Mouse (Mus musculus): ENCODE results near the gene Gm4969. TPM values are rescaled to one million over a fixed set of nuclear protein-coding genes. Genes with fewer than 3 reads are reported as not detected.

Gm4969 gene
- polyA plus RNA-seq, 1 experiment: not detected

- no peaks in the 10 kb centered on the region for H3K9me3 ChIP-seq
- H3K4me3 ChIP-seq (replicated peaks): no peak overlapping the region
- peaks cover 7% of the 10 kb centered on the region for H3K4me1 ChIP-seq
- peaks cover 36% of the 10 kb centered on the region for H3K36me3 ChIP-seq (replicated peaks; ENCODE audit: low read length)
- H3K27me3 ChIP-seq (replicated peaks): peaks cover 31% of the 10 kb centered on the region
- TF ChIP-seq FLI1 (IDR thresholded peaks at IDR 0.05; ENCODE audit: low read length): no peak
- TF ChIP-seq GATA1 (IDR thresholded peaks at IDR 0.05; ENCODE audit: borderline replicate concordance, low read length): no peak
Measured at GRCm38 (mm10) chr7:19057405-19057804, 60.8 kb downstream of the Gm4969 start.

DNA sequence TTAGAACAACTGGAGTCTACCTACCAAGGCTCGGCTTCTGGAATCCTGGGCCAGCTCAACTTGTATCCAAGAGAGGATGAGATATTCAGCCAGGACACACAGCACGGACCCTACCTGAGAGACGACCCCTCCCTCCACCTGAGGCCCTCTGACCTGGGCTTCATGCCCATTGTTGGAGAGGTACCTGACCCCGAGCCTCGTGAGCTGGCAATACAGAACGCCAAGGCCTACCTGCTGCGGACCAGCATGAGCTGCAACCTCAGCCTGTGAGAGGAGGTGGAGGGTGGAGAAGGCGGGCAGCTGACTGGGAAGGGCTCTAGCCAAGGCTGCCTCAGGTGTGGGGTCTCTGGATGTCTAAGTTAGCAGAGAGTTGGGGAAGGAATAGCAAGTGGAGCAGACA, 63.1 kb downstream of the Gm4969 start:
- Histone ChIP-seq H3K36me3 (replicated peaks; ENCODE audit: low read length) (peaks cover 59% of the 10 kb centered on the region), H3K27me3 (replicated peaks) (peaks cover 17% of the 10 kb centered on the region), H3K4me3 (replicated peaks) (no peak overlapping the region), H3K9me3 (no peaks in the 10 kb centered on the region), H3K4me1 (peaks cover 7% of the 10 kb centered on the region)
- TF ChIP-seq GATA1 (IDR thresholded peaks at IDR 0.05; ENCODE audit: borderline replicate concordance, low read length) (no peak), FLI1 (IDR thresholded peaks at IDR 0.05; ENCODE audit: low read length) (no peak)

- Histone ChIP-seq H3K4me3 (replicated peaks) (no peak overlapping the region), H3K9me3 (no peaks in the 10 kb centered on the region), H3K36me3 (replicated peaks; ENCODE audit: low read length) (peaks cover 63% of the 10 kb centered on the region), H3K27me3 (replicated peaks) (peaks cover 14% of the 10 kb centered on the region), H3K4me1 (peaks cover 7% of the 10 kb centered on the region)
- TF ChIP-seq FLI1 (IDR thresholded peaks at IDR 0.05; ENCODE audit: low read length) (no peak), GATA1 (IDR thresholded peaks at IDR 0.05; ENCODE audit: borderline replicate concordance, low read length) (no peak)
Measured at GRCm38 (mm10) chr7:19054777-19055076, 63.4 kb downstream of the Gm4969 start.

DNA sequence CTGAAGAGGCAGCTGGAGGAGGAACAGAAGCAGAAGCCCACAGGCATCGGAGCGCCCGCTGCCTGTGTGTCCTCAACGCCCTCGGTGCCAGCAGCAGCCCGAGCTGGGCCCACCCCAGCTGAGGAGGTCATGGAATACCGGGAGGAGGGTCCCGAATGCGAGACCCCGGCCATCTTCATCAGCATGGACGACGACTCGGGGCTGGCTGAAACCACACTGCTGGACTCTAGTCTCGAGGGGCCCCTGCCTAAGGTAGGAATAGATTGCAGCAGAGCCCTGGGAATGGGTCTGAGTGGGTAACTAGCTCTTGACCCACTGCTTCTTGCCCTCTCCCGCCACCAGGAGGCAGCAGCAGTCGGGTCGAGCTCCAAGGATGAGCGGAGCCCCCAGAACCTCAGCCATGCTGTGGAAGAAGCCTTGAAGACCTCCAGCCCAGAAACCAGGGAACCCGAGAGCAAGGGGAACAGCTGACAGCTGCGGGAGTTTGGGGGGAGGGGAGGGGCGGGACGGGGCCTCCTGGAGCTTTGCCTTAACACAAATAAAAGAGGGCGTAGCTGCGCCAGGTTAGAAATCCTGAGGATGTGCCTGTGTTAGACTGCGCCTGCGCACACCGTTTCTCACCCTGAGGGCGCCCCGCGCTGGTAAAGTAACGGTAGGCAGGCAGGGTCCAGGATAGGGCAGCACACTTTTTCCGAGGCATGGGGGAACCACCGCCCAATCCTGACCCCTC, 64.0 kb downstream of the Gm4969 start, which contains the start of gene Rsph6a:
Gene Rsph6a, plus strand, starts transcription at position 644 of the 730 bp plus-strand sequence.
- no peaks in the 10 kb centered on the region for H3K9me3 ChIP-seq
- no peak within 1 kb of the TSS for H3K4me3 ChIP-seq (replicated peaks)
- no peak for TF ChIP-seq FLI1 (IDR thresholded peaks at IDR 0.05; ENCODE audit: low read length)
- TF ChIP-seq GATA1 (IDR thresholded peaks at IDR 0.05; ENCODE audit: borderline replicate concordance, low read length): no peak
- H3K27me3 ChIP-seq (replicated peaks): peaks cover 11% of the 10 kb centered on the region
- peaks cover 7% of the 10 kb centered on the region for H3K4me1 ChIP-seq
- H3K36me3 ChIP-seq (replicated peaks; ENCODE audit: low read length): peaks cover 68% of the 10 kb centered on the region

DNA sequence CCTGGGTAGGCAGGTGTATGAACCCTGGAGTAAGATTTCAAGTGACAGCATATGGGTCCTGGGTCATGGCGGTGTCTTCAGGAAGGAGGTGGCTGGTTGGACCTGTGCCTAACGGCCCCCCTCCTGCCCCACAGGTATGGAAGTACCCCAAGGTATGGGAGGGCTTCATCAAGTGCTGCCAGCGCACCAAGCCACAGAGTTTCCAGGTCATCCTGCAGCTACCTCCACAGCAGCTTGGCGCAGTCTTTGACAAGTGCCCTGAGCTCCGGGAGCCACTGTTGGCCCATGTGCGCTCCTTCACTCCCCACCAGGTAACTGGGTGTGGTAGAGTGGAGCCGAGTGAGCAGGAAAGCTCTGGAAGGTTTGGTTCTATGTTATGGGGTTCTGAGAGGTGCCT, 65.0 kb downstream of the Gm4969 start:
- peaks cover 7% of the 10 kb centered on the region for H3K4me1 ChIP-seq
- no peak overlapping the region for H3K4me3 ChIP-seq (replicated peaks)
- H3K9me3 ChIP-seq: no peaks in the 10 kb centered on the region
- peaks cover 79% of the 10 kb centered on the region for H3K36me3 ChIP-seq (replicated peaks; ENCODE audit: low read length)
- TF ChIP-seq GATA1 (IDR thresholded peaks at IDR 0.05; ENCODE audit: borderline replicate concordance, low read length) (no peak), FLI1 (IDR thresholded peaks at IDR 0.05; ENCODE audit: low read length) (no peak)
- H3K27me3 ChIP-seq (replicated peaks): peaks cover 10% of the 10 kb centered on the region

- Histone ChIP-seq H3K36me3 (replicated peaks; ENCODE audit: low read length) (peaks cover 84% of the 10 kb centered on the region), H3K27me3 (replicated peaks) (peaks cover 8% of the 10 kb centered on the region)
- TF ChIP-seq FLI1 (IDR thresholded peaks at IDR 0.05; ENCODE audit: low read length): no peak
- TF ChIP-seq GATA1 (IDR thresholded peaks at IDR 0.05; ENCODE audit: borderline replicate concordance, low read length): no peak
Measured at GRCm38 (mm10) chr7:19052345-19053135, 65.6 kb downstream of the Gm4969 start.

GRCm38 (mm10) chr7:19051161-19051560, 67.0 kb downstream of the Gm4969 start:
- Histone ChIP-seq H3K27me3 (replicated peaks) (peaks cover 2% of the 10 kb centered on the region), H3K36me3 (replicated peaks; ENCODE audit: low read length) (peaks cover 96% of the 10 kb centered on the region), H3K9me3 (no peaks in the 10 kb centered on the region), H3K4me1 (no peaks in the 10 kb centered on the region), H3K4me3 (replicated peaks) (no peak overlapping the region)
- TF ChIP-seq FLI1 (IDR thresholded peaks at IDR 0.05; ENCODE audit: low read length) (no peak), GATA1 (IDR thresholded peaks at IDR 0.05; ENCODE audit: borderline replicate concordance, low read length) (no peak)

More at GRCm38 (mm10) chr7:19052345-19053135, 65.6 kb downstream of the Gm4969 start:
- no peak overlapping the region for H3K4me3 ChIP-seq (replicated peaks)
- no peaks in the 10 kb centered on the region for H3K9me3 ChIP-seq
- peaks cover 5% of the 10 kb centered on the region for H3K4me1 ChIP-seq

DNA sequence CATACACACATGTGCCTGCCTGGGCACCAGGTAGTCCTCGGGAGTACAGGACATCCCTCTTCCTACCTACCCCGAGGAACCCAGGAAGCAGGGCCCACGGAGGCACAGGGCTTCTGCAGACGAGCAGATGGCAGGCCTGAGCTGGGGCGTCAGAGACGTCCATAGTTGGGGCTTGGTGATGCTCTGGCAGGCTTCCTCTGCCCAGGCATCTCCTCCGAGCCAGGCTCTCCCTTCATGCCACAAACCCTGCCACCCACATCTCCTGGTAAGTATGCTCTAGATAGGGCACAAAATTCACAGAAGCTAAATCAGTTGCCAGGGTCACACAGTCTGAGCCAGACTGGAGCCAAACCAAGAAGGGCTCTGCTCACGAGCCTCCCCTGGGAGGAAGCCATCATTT, 68.0 kb downstream of the Gm4969 start:
- Histone ChIP-seq H3K9me3 (no peaks in the 10 kb centered on the region), H3K4me1 (no peaks in the 10 kb centered on the region), H3K27me3 (replicated peaks) (no peaks in the 10 kb centered on the region), H3K36me3 (replicated peaks; ENCODE audit: low read length) (peaks cover 100% of the 10 kb centered on the region), H3K4me3 (replicated peaks) (no peak overlapping the region)
- TF ChIP-seq FLI1 (IDR thresholded peaks at IDR 0.05; ENCODE audit: low read length) (no peak), GATA1 (IDR thresholded peaks at IDR 0.05; ENCODE audit: borderline replicate concordance, low read length) (no peak)

DNA sequence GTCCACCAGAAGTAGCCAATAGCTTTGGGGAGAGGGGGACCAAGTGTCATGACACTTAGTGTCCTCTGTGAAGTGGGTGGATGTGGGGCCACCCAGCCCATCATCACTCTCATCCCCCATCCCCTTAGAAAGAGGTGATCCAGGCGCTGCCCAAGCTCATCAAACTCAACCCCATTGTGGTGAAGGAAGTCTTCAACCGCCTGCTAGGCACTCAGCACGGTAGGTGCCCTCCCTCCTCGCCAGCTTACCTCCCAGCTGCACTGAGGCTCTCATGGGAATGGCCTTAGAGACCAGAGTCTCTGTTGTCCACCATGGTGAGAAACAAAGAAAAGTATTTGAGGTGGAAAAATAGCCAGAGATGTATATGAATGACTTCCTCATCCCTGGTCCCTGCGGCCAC, 68.9 kb downstream of the Gm4969 start:
- H3K4me3 ChIP-seq (replicated peaks): no peak overlapping the region
- H3K4me1 ChIP-seq: no peaks in the 10 kb centered on the region
- TF ChIP-seq FLI1 (IDR thresholded peaks at IDR 0.05; ENCODE audit: low read length) (no peak), GATA1 (IDR thresholded peaks at IDR 0.05; ENCODE audit: borderline replicate concordance, low read length) (no peak)
- peaks cover 100% of the 10 kb centered on the region for H3K36me3 ChIP-seq (replicated peaks; ENCODE audit: low read length)
- H3K9me3 ChIP-seq: no peaks in the 10 kb centered on the region
- H3K27me3 ChIP-seq (replicated peaks): no peaks in the 10 kb centered on the region

Other genes starting within 250 kb of the Gm4969 start
- 14.1 TPM in 1 of 2 replicates, not detected in the other for gene Pglyrp1, start 247.0 kb downstream of the Gm4969 start, polyA plus RNA-seq (2012; ENCODE audit: insufficient read depth, low replicate concordance)
- gene Ccdc61, start 208.0 kb downstream of the Gm4969 start, polyA plus RNA-seq (2012; ENCODE audit: insufficient read depth, low replicate concordance): 55.0 and 80.2 TPM in 2 replicates
- gene Nova2, start 192.5 kb downstream of the Gm4969 start, polyA plus RNA-seq (2012; ENCODE audit: insufficient read depth, low replicate concordance): 0.02 and 0.64 TPM in 2 replicates
- gene Nanos2, start 131.0 kb downstream of the Gm4969 start, polyA plus RNA-seq (2012; ENCODE audit: insufficient read depth, low replicate concordance): not detected in 2 replicates
- 2.5 and 6.7 TPM in 2 replicates for gene Mypop, start 127.1 kb downstream of the Gm4969 start, polyA plus RNA-seq (2012; ENCODE audit: insufficient read depth, low replicate concordance)
- gene Irf2bp1, start 114.3 kb downstream of the Gm4969 start, polyA plus RNA-seq (2012; ENCODE audit: insufficient read depth, low replicate concordance): 53.2 and 120 TPM in 2 replicates
- not detected in 2 replicates for gene Foxa3, start 94.8 kb downstream of the Gm4969 start, polyA plus RNA-seq (2012; ENCODE audit: insufficient read depth, low replicate concordance)
- 176 and 205 TPM in 2 replicates for gene Sympk, start 94.0 kb downstream of the Gm4969 start, polyA plus RNA-seq (2012; ENCODE audit: insufficient read depth, low replicate concordance)
- gene Rsph6a, start 63.7 kb downstream of the Gm4969 start, polyA plus RNA-seq (2012; ENCODE audit: insufficient read depth, low replicate concordance): not detected in 2 replicates
- 13.4 and 30.3 TPM in 2 replicates for gene Dmwd, start 42.1 kb downstream of the Gm4969 start, polyA plus RNA-seq (2012; ENCODE audit: insufficient read depth, low replicate concordance)
- 7.7 and 25.2 TPM in 2 replicates for gene Dmpk, start 34.5 kb downstream of the Gm4969 start, polyA plus RNA-seq (2012; ENCODE audit: insufficient read depth, low replicate concordance)
- gene Six5, start 23.8 kb downstream of the Gm4969 start, polyA plus RNA-seq (2012; ENCODE audit: insufficient read depth, low replicate concordance): 11.5 and 23.2 TPM in 2 replicates
- 28.9 and 35.0 TPM in 2 replicates for gene Fbxo46, start 1.5 kb upstream of the Gm4969 start, polyA plus RNA-seq (2012; ENCODE audit: insufficient read depth, low replicate concordance)
- 5.0 and 11.8 TPM in 2 replicates for gene Qpctl, start 30.9 kb upstream of the Gm4969 start, polyA plus RNA-seq (2012; ENCODE audit: insufficient read depth, low replicate concordance)
- gene Snrpd2, start 31.4 kb upstream of the Gm4969 start, polyA plus RNA-seq (2012; ENCODE audit: insufficient read depth, low replicate concordance): 50.5 and 69.4 TPM in 2 replicates
- gene Gipr, start 47.8 kb upstream of the Gm4969 start, polyA plus RNA-seq (2012; ENCODE audit: insufficient read depth, low replicate concordance): 1.2 TPM in 2 replicates
- gene Eml2, start 58.1 kb upstream of the Gm4969 start, polyA plus RNA-seq (2012; ENCODE audit: insufficient read depth, low replicate concordance): 53.9 and 56.3 TPM in 2 replicates
- 0.03 TPM in 1 of 2 replicates, not detected in the other for gene Gpr4, start 94.2 kb upstream of the Gm4969 start, polyA plus RNA-seq (2012; ENCODE audit: insufficient read depth, low replicate concordance)
- gene Opa3, start 110.0 kb upstream of the Gm4969 start, polyA plus RNA-seq (2012; ENCODE audit: insufficient read depth, low replicate concordance): 7.3 and 11.6 TPM in 2 replicates
- gene Vasp, start 153.4 kb upstream of the Gm4969 start, polyA plus RNA-seq (2012; ENCODE audit: insufficient read depth, low replicate concordance): 828 and 2,423 TPM in 2 replicates
- gene Ppm1n, start 161.7 kb upstream of the Gm4969 start, polyA plus RNA-seq (2012; ENCODE audit: insufficient read depth, low replicate concordance): not detected in 2 replicates
- gene Rtn2, start 164.3 kb upstream of the Gm4969 start, polyA plus RNA-seq (2012; ENCODE audit: insufficient read depth, low replicate concordance): 6.1 and 8.4 TPM in 2 replicates
- gene Fosb, start 191.7 kb upstream of the Gm4969 start, polyA plus RNA-seq (2012; ENCODE audit: insufficient read depth, low replicate concordance): 12.9 and 33.1 TPM in 2 replicates
- gene Ercc1, start 226.4 kb upstream of the Gm4969 start, polyA plus RNA-seq (2012; ENCODE audit: insufficient read depth, low replicate concordance): 36.5 and 52.2 TPM in 2 replicates
- 13.3 and 50.4 TPM in 2 replicates for gene Cd3eap, start 241.1 kb upstream of the Gm4969 start, polyA plus RNA-seq (2012; ENCODE audit: insufficient read depth, low replicate concordance)
- 21.5 and 54.3 TPM in 2 replicates for gene Ppp1r13l, start 241.4 kb upstream of the Gm4969 start, polyA plus RNA-seq (2012; ENCODE audit: insufficient read depth, low replicate concordance)

Data from megakaryocyte, embryonic 14.5 days (primary cell).